Mouse (Mus musculus) midbrain, embryonic 15.5 days (tissue): ENCODE data around the gene Myrfl. TPM values are rescaled to one million over a fixed set of nuclear protein-coding genes. Genes with fewer than 3 reads are reported as not detected.

Source experiments
- ATAC-seq: fragments of 200-750 bp; cut with Nextera tagmentation; replicated peaks from 2 replicates; pipeline ENCODE4 v1.8.0; 2017; ENCODE audit warnings: moderate TSS enrichment
- H3K27ac ChIP-seq: fragments of 300-500 bp; sonication (generic); 2 replicates; pipeline ENCODE4 v1.5.1; 2015; ENCODE audit warnings: mild to moderate bottlenecking, inconsistent platforms
- H3K27me3 ChIP-seq: fragments of 300-500 bp; sonication (generic); replicated peaks from 2 replicates; pipeline ENCODE4 v1.6.1; 2015; ENCODE audit warnings: inconsistent platforms
- H3K36me3 ChIP-seq: fragments of 300-500 bp; sonication (generic); replicated peaks from 2 replicates; pipeline ENCODE4 v1.6.1; 2015; ENCODE audit warnings: inconsistent platforms
- H3K4me1 ChIP-seq: fragments of 300-500 bp; sonication (generic); 2 replicates; pipeline ENCODE4 v1.6.1; 2015; ENCODE audit warnings: inconsistent platforms
- H3K4me2 ChIP-seq: fragments of 300-500 bp; sonication (generic); 2 replicates; pipeline ENCODE4 v1.6.1; 2015; ENCODE audit warnings: inconsistent platforms, mild to moderate bottlenecking, moderate library complexity
- H3K4me3 ChIP-seq: fragments of 300-500 bp; sonication (generic); 2 replicates; pipeline ENCODE4 v1.5.1; 2015; ENCODE audit warnings: mild to moderate bottlenecking, inconsistent platforms
- H3K9ac ChIP-seq: fragments of 300-500 bp; sonication (generic); 2 replicates; pipeline ENCODE4 v1.6.1; 2015; ENCODE audit warnings: mild to moderate bottlenecking, inconsistent platforms
- H3K9me3 ChIP-seq: fragments of 300-500 bp; sonication (generic); 2 replicates; pipeline ENCODE4 v1.6.1; 2016; ENCODE audit warnings: inconsistent platforms
- WGBS: fragments of 180-500 bp; shearing (Covaris S2); methylation state at CpG from one replicate; pipeline ENCODE4 v1.1.7; 2015; ENCODE audit warnings: mixed read lengths; 5-methylcytosine and 5-hydroxymethylcytosine counted together
- polyA plus RNA-seq: library from polyadenylated mRNA; unstranded; fragments of >200 nt; fragmentation: Nextera tagmentation; extraction: Ambion mirVana; gene quantifications from 2 replicates; pipeline ENCODE4 v1.2.1, GENCODE M21; 2015

Gene Myrfl
- polyA plus RNA-seq, 1 experiment from 2014 or later: 0.10 TPM

DNA sequence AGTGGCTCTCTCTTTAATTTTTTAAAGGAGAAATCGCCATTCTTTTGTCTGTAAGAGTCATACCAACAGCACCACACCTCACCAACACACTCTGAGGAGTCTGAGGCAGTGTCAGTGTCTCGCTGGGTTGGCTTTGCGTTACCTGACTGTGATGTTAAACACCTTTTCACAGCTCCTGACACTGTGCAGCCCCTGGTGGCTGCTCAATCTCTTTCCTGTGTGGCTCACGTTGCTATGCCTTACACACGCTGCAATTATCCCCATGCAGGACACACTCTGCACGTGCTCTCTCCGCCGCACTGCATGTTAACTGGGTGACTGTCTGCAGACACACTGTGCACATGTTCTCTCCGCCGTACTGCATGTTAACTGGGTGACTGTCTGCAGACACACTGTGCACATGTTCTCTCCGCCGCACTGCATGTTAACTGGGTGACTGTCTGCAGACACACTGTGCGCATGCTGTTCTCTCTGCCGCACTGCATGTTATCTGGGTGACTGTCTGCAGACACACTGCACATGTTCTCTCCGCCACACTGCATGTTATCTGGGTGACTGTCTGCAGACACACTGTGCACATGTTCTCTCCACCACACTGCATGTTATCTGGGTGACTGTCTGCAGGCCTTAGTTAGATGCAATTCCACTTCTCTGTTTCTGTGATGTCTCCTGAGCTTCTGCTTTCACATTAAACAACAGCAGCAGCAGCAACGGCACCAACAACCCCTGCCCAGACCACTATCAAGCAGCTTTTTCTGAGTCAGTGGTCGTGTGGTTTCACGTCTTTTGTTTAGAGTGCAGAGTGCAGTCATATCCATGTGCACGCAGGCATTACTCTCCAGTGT, 27.2 kb upstream of the Myrfl start:
- Histone ChIP-seq H3K27ac (no peak overlapping the region), H3K36me3 (no peaks in the 10 kb centered on the region; the same call in 1 of the 2 replicates), H3K9ac (no peak overlapping the region), H3K4me1 (no peaks in the 10 kb centered on the region), H3K4me2 (no peak overlapping the region), H3K27me3 (no peaks in the 10 kb centered on the region), H3K4me3 (no peak overlapping the region), H3K9me3 (no peaks in the 10 kb centered on the region)
- no peak for ATAC-seq
- WGBS: 94% methylated on average over 19 of the region's 19 CpGs

DNA sequence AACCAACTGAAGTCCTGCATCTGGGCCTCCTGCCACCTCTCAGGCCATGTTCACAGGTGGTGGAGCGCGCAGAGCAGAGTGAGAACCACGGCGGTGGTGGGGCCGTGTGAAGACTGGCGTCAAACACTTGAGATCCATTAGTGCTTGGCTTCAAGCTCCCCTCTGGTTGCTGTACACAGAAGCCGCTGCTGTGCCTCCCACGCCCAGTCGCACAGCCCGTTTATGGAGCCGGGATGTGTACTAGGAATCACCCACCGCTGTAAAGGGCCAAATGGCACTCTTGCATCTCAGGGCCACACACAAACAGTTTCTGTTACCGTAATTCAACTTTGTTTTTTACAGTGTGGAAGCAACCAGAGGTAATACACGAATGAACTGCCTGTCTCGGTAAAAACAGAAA, 25.4 kb upstream of the Myrfl start:
- no peak for ATAC-seq
- WGBS: 95% methylated on average over 15 of the region's 15 CpGs
- H3K36me3 ChIP-seq: no peaks in the 10 kb centered on the region; the same call in 1 of the 2 replicates
- no peaks in the 10 kb centered on the region for H3K4me1 ChIP-seq
- H3K27me3 ChIP-seq: no peaks in the 10 kb centered on the region
- no peaks in the 10 kb centered on the region for H3K9me3 ChIP-seq
- H3K27ac ChIP-seq: no peak overlapping the region
- H3K4me3 ChIP-seq: no peak overlapping the region
- no peak overlapping the region for H3K4me2 ChIP-seq
- H3K9ac ChIP-seq: no peak overlapping the region

DNA sequence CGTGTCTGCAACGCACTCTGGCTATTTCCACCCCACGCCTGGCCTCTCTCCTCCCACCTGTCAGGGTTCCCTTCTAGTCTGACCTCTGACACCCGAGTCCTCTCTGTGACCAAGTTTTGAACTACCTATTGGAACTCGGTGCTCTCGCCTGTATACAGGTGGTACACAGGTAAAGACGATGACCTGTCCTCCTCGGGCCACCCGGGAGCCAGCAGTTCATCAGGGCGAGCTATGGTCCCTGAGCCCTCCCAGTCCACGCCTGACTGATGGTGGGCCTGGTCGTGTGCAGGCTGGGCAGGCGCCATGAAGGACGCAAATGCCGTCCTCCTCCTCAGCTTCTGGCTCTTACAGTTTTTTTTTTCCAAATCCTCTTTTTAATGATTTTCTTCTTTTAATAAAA, 24.7 kb upstream of the Myrfl start:
- WGBS: 93% methylated on average over 15 of the region's 15 CpGs
- Histone ChIP-seq H3K4me1 (no peaks in the 10 kb centered on the region), H3K36me3 (no peaks in the 10 kb centered on the region; the same call in 1 of the 2 replicates), H3K4me2 (no peak overlapping the region), H3K27ac (no peak overlapping the region), H3K9me3 (no peaks in the 10 kb centered on the region), H3K9ac (no peak overlapping the region), H3K27me3 (no peaks in the 10 kb centered on the region), H3K4me3 (no peak overlapping the region)
- ATAC-seq: no peak

DNA sequence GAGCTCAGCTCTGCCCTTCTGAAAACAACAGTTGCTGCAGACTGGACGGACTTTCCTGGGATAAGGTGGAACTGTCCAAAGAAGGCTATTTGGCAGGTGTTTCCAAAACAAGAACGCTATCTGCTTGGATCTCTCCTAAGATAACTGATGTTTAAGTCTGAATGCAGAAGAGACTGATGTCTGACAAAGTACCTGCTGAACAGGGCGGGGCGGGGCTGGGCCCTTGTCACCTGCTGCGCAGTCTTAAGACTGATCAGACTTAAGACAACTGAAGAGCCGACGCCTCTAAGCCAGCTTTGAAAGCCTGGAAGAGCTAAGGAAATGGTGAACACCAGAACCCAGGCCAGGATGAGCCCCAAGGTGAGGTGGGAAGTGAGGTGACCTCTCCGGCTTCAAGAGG, 23.9 kb upstream of the Myrfl start:
- ATAC-seq: no peak

DNA sequence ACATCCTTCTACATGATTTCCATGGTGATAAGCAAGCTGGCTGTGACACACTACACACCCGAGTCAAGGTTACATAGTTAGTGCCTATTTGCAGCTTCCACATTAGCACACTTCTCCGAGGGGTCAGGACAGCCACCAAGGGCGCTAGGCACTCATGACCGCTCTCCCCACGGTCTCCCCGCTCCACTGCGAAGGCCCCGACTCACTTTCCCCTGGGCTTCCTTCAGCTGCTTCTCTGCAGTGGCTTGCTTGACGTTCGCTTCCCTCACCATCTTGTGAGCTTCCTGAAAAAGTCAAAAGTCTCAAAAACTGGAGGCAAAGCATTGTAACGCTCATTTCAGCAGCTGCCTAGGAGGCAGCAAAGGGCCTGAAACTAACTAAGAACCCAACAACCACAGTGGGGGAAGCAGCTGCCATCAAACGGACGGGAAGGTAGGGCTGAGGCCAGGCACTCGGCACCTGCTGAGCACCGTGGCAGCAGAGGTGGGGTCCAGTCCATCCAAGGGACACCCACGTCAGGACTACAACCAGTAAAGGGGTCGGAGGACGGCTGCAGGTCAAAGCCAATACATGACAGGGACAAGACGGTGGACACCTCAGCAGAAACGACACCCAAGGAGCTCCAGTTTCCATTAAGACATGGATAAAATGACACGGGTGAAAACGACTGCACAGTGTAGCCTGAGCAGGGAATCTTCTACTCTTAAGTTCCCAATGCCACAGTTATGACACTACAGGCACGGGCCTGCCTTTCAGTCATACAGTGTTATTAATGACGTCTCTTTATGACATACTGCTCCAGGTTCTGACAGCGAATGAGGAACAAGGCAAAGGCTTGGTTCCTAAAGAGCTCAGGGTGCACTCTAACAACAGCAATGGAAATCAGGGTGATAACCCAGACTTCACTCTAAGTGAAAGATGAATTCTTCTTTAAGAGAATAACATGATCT, 22.9 kb upstream of the Myrfl start:
- ATAC-seq: no peak
- Histone ChIP-seq H3K36me3 (no peaks in the 10 kb centered on the region; the same call in 1 of the 2 replicates), H3K4me2 (no peak overlapping the region), H3K9me3 (no peaks in the 10 kb centered on the region), H3K27me3 (no peaks in the 10 kb centered on the region), H3K4me3 (no peak overlapping the region), H3K9ac (no peak overlapping the region), H3K27ac (no peak overlapping the region), H3K4me1 (no peaks in the 10 kb centered on the region)
- 91% methylated on average over 25 of the region's 25 CpGs for WGBS

More for the DNA sequence above, 23.9 kb upstream of the Myrfl start:
- Histone ChIP-seq H3K4me1 (no peaks in the 10 kb centered on the region), H3K27ac (no peak overlapping the region), H3K9me3 (no peaks in the 10 kb centered on the region), H3K4me2 (no peak overlapping the region), H3K4me3 (no peak overlapping the region), H3K27me3 (no peaks in the 10 kb centered on the region), H3K9ac (no peak overlapping the region), H3K36me3 (no peaks in the 10 kb centered on the region; the same call in 1 of the 2 replicates)
- 97% methylated on average over 8 of the region's 8 CpGs for WGBS

DNA sequence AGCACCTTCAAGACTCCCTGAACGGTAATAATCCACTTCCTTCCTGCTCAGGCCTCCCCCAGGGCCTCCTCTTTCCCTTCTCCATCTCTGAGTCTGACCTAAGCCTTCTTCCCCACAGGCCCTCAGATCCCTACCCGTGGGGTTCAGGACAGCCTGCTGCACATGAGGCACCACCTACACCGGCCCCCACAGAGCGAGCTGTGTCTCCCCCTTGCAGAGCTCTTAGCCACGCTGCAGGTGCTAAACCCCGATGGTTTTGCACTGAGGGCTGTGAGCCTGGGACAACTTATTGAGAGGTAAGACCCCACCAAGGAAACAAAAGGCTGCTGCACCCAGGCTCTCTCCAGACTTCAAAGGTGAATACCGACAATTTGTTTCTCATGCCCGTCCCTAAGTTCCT, 19.9 kb upstream of the Myrfl start:
- Histone ChIP-seq H3K9ac (no peak overlapping the region), H3K4me3 (no peak overlapping the region), H3K9me3 (no peaks in the 10 kb centered on the region), H3K27me3 (no peaks in the 10 kb centered on the region), H3K4me1 (no peaks in the 10 kb centered on the region), H3K27ac (no peak overlapping the region), H3K4me2 (no peak overlapping the region), H3K36me3 (peaks cover 7% of the 10 kb centered on the region; the same call in 1 of the 2 replicates)
- ATAC-seq: no peak
- 86% methylated on average over 8 of the region's 8 CpGs for WGBS

DNA sequence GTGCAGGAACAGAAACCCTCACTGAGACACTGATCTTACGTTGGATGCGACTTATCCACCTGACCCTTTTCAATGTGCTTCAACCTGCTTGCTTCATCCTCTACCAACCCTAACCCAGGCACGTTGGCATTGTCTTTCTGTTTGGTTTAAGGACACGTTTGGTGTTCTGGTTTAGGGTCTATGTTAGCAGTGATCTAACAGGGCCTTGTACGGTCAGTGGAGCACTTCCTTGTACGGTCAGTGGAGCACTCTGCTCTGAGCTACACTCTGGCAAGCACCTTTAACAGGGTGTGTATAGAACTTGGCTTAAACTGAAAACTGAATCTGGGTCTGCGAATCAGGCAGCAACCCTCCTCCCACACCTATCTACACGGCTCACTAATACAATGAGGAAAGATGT, 18.6 kb upstream of the Myrfl start:
- no peak overlapping the region for H3K4me3 ChIP-seq
- no peak overlapping the region for H3K4me2 ChIP-seq
- no peaks in the 10 kb centered on the region for H3K9me3 ChIP-seq
- no peaks in the 10 kb centered on the region for H3K27me3 ChIP-seq
- no peak for ATAC-seq
- peaks cover 7% of the 10 kb centered on the region; the same call in 1 of the 2 replicates for H3K36me3 ChIP-seq
- H3K9ac ChIP-seq: no peak overlapping the region
- no peaks in the 10 kb centered on the region for H3K4me1 ChIP-seq
- no peak overlapping the region for H3K27ac ChIP-seq
- 96% methylated on average over 8 of the region's 8 CpGs for WGBS

DNA sequence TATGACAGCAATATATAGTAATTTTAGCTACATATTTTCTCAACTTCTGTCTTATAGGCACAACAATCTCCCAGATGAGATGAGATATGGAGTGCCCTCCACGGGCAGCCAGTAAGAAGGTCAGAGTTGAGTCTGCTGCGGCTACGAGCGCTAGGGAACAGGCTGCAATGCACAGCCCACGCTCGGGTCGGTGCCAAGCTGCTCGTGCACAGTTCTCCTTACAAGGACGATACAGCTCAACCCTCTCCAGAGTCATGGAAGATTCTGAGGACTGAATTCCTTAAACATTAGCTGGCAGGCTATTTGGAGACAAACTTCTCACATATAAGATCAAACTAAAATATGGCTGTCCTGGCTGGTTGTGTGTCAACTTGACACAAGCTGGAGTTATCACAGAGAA, 17.9 kb upstream of the Myrfl start:
- no peak overlapping the region for H3K4me2 ChIP-seq
- no peak overlapping the region for H3K27ac ChIP-seq
- 94% methylated on average over 9 of the region's 9 CpGs for WGBS
- no peaks in the 10 kb centered on the region for H3K9me3 ChIP-seq
- H3K27me3 ChIP-seq: no peaks in the 10 kb centered on the region
- H3K4me1 ChIP-seq: no peaks in the 10 kb centered on the region
- no peak for ATAC-seq
- H3K36me3 ChIP-seq: peaks cover 12% of the 10 kb centered on the region
- H3K9ac ChIP-seq: no peak overlapping the region
- no peak overlapping the region for H3K4me3 ChIP-seq

DNA sequence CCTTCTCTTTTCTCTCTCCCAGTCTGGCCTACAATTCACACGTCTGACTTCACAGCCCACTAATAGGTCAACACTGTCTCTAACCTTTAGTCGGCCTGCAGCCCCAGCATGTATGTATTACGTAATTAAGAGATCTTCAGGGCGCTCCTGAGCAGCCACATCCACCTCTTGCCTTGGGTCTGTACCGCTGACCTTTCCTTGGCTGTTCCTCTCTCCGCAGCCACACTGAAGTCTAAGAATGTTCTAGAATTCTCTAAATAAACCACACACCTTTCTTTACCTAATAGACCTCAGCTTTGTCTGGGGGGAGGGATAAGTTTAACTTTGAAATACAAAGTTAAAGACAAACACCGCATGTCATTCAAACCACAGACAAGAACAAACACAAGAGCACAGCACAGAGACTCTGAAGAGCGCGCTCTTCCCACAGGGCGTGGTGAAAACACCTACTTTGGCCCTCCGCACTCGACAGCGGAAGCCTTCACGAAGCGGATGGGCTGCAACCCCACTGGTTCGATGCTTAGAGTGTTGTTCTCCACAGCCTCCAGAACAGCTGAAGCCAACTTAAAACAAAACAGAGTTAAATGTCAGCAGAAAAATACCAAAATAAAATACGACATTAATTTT, 17.0 kb upstream of the Myrfl start:
- no peak for ATAC-seq
- no peaks in the 10 kb centered on the region for H3K4me1 ChIP-seq
- 93% methylated on average over 17 of the region's 17 CpGs for WGBS
- H3K4me3 ChIP-seq: no peak overlapping the region
- peaks cover 20% of the 10 kb centered on the region for H3K36me3 ChIP-seq
- no peaks in the 10 kb centered on the region for H3K27me3 ChIP-seq
- no peak overlapping the region for H3K27ac ChIP-seq
- no peak overlapping the region for H3K9ac ChIP-seq
- H3K4me2 ChIP-seq: no peak overlapping the region
- no peaks in the 10 kb centered on the region for H3K9me3 ChIP-seq

DNA sequence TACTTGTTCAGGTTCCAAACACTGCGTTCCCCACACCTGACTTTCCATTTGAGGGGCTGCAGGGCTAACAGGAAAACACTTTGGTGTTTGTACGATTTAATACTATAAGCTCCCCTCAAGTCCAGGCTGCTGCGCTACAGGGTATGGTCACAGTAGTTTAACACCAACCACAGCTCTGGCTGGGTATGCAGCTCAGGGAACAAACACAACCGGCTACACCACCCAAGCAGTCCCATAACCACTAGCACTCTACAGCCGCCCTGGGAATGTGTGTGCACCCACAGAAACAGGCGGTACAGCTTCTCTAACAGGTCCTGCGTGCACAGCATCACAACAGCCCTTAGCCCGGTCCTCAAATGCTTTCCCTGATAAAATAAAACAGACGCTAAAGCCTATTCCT, 16.1 kb upstream of the Myrfl start:
- Histone ChIP-seq H3K9ac (no peak overlapping the region), H3K27me3 (no peaks in the 10 kb centered on the region), H3K4me3 (no peak overlapping the region), H3K9me3 (no peaks in the 10 kb centered on the region), H3K27ac (no peak overlapping the region), H3K36me3 (peaks cover 22% of the 10 kb centered on the region), H3K4me1 (no peaks in the 10 kb centered on the region), H3K4me2 (no peak overlapping the region)
- WGBS: 94% methylated on average over 9 of the region's 9 CpGs
- ATAC-seq: no peak

DNA sequence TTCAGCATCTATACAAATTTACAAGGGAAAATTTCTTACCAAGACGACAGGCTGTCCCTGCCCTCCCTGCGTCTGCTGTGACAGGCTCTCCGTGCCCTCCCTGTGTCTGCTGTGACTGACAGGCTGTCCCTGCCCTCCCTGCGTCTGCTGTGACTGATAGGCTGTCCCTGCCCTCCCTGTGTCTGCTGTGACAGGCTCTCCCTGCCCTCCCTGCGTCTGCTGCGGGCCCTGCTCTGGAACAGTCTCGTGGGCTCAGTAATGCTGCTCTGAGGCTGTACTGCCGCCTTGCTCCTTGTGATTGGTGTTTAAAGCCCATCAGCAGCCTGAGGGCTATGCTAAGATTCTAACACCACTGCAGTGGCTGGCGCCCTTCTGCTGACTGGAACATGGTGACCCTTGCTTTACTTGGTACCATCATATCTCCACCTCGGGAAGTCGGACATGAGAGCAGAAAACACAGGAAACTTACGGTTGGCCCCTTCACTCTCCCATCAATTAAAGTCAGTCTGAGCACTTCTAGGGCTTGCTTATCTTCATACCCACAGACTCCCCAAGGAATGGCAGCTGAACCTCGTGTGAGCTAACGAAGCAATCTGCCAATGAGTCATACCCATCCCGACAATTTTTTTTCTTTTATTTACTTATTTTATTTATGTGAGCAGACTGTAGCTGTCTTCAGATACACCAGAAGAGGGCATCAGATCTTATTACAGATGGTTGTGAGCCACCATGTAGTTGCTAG, 12.4 kb upstream of the Myrfl start:
- Histone ChIP-seq H3K4me3 (no peak overlapping the region), H3K36me3 (peaks cover 24% of the 10 kb centered on the region), H3K9ac (no peak overlapping the region), H3K9me3 (no peaks in the 10 kb centered on the region), H3K4me1 (no peaks in the 10 kb centered on the region), H3K27me3 (no peaks in the 10 kb centered on the region), H3K27ac (no peak overlapping the region), H3K4me2 (no peak overlapping the region)
- no peak for ATAC-seq
- WGBS: 81% methylated on average over 15 of the region's 15 CpGs
